Mouse (Mus musculus) kidney, postnatal 25 days (tissue): ENCODE data around the gene Fads1.
A peak's percentile ranks its signal among the peaks of the same experiment; 100 is the strongest.

Source experiments
- DNase-seq, 2 experiments: peaks; one replicate each; pipeline ENCODE4 v3.0.0; 2021; ENCODE audit warnings: mixed read lengths in 2 of 2

Gene Fads1

GRCm38 (mm10) chr19:10176941-10177372 lies 5.7 kb upstream of the Fads1 start:
- peak in 1 of 2 experiments; percentile 41 for DNase-seq

GRCm38 (mm10) chr19:10181225-10181624 lies 1.5 kb upstream of the Fads1 start:
- DNase-seq = no peak

- DNase-seq = no peak
These were observed 546 bp upstream of the Fads1 start for GRCm38 (mm10) chr19:10182142-10182541.

- peak; percentile 68 to 89 for DNase-seq
These were observed 753 bp downstream of the Fads1 start for GRCm38 (mm10) chr19:10183299-10183983.

GRCm38 (mm10) chr19:10184096-10184495 lies 1.4 kb downstream of the Fads1 start:
- peak in 1 of 2 experiments; percentile 63 for DNase-seq

- DNase-seq = no peak
These were observed 3.2 kb downstream of the Fads1 start for GRCm38 (mm10) chr19:10185876-10186275.

GRCm38 (mm10) chr19:10186569-10186968 lies 3.9 kb downstream of the Fads1 start:
- no peak for DNase-seq

GRCm38 (mm10) chr19:10188281-10188811 lies 5.7 kb downstream of the Fads1 start:
- peak; percentile 89 to 94 for DNase-seq

GRCm38 (mm10) chr19:10189022-10189421 lies 6.3 kb downstream of the Fads1 start:
- peak in 1 of 2 experiments; percentile 57 for DNase-seq

- DNase-seq = no peak
These were observed 7.3 kb downstream of the Fads1 start for GRCm38 (mm10) chr19:10189940-10190339.

GRCm38 (mm10) chr19:10190796-10191195 lies 8.1 kb downstream of the Fads1 start:
- DNase-seq = peak; percentile 81 to 85

- DNase-seq = peak in 1 of 2 experiments; percentile 53
These were observed 8.6 kb downstream of the Fads1 start for GRCm38 (mm10) chr19:10191326-10191725.

GRCm38 (mm10) chr19:10194337-10194736 lies 11.6 kb downstream of the Fads1 start:
- no peak for DNase-seq

GRCm38 (mm10) chr19:10195252-10195651 lies 12.6 kb downstream of the Fads1 start:
- peak; percentile 72 to 85 for DNase-seq

GRCm38 (mm10) chr19:10197130-10197529 lies 14.4 kb downstream of the Fads1 start:
- DNase-seq = no peak

GRCm38 (mm10) chr19:10198286-10198685 lies 15.6 kb downstream of the Fads1 start:
- no peak for DNase-seq

- peak; percentile 85 to 91 for DNase-seq
These were observed 16.0 kb downstream of the Fads1 start for GRCm38 (mm10) chr19:10198723-10199122.

GRCm38 (mm10) chr19:10203146-10203847 lies 20.6 kb downstream of the Fads1 start:
- DNase-seq = no peak

GRCm38 (mm10) chr19:10203848-10204615 lies 21.3 kb downstream of the Fads1 start, which contains the start of the genes Tmem258 and Fen1:
Gene Tmem258 (plus strand): TSS chr19:10204014.
Gene Fen1 (minus strand): TSS chr19:10204169.
- peak; percentile 92 to 95 for DNase-seq

GRCm38 (mm10) chr19:10204616-10205001 lies 21.9 kb downstream of the Fads1 start:
- peak in 1 of 2 experiments; percentile 29 for DNase-seq

GRCm38 (mm10) chr19:10205051-10205450 lies 22.4 kb downstream of the Fads1 start:
- DNase-seq = no peak

- DNase-seq = no peak
These were observed 26.2 kb downstream of the Fads1 start for GRCm38 (mm10) chr19:10208851-10209250.

- no peak for DNase-seq
These were observed 28.2 kb downstream of the Fads1 start for GRCm38 (mm10) chr19:10210885-10211284.
